Mouse (Mus musculus) testis, adult 2 months (tissue): ENCODE measurements around the gene Ercc6. TPM values are rescaled to one million over a fixed set of nuclear protein-coding genes. Genes with fewer than 3 reads are reported as not detected.
A peak's percentile ranks its signal among the peaks of the same experiment; 100 is the strongest.

Experiments used
- H3K27ac ChIP-seq: fragments of 200-500 bp; 2 replicates; pipeline ENCODE4 v1.5.1; 2012; ENCODE audit warnings: low read depth, low read length; ENCODE audit not compliant: control insufficient read depth, insufficient read depth
- H3K27me3 ChIP-seq: fragments of 200-500 bp; 2 replicates; pipeline ENCODE4 v1.6.1; 2012; ENCODE audit warnings: mild to moderate bottlenecking, low read length, moderate library complexity; ENCODE audit not compliant: control insufficient read depth, insufficient read depth
- H3K36me3 ChIP-seq: fragments of 200-500 bp; 2 replicates; pipeline ENCODE4 v1.6.1; 2012; ENCODE audit warnings: mild to moderate bottlenecking, low read length; ENCODE audit not compliant: control insufficient read depth, insufficient read depth
- H3K4me1 ChIP-seq: fragments of 200-500 bp; 2 replicates; pipeline ENCODE4 v1.6.1; 2012; ENCODE audit warnings: low read length; ENCODE audit not compliant: control insufficient read depth, insufficient read depth
- H3K4me3 ChIP-seq: fragments of 200-500 bp; 2 replicates; pipeline ENCODE4 v1.5.1; 2012; ENCODE audit warnings: low read depth, mild to moderate bottlenecking, low read length, moderate library complexity, mixed read lengths; ENCODE audit not compliant: control insufficient read depth
- CTCF ChIP-seq: fragments of 200-500 bp; IDR thresholded peaks from 2 replicates; pipeline ENCODE4 v1.5.1; 2012; ENCODE audit warnings: low read depth, mild to moderate bottlenecking, inconsistent platforms, low read length, moderate library complexity; ENCODE audit not compliant: control insufficient read depth, insufficient read depth, insufficient replicate concordance
- POLR2A ChIP-seq: fragments of 200-500 bp; IDR thresholded peaks from 2 replicates; pipeline ENCODE4 v1.6.1; 2012; ENCODE audit warnings: low read depth, mild to moderate bottlenecking, inconsistent platforms, low read length, moderate library complexity; ENCODE audit not compliant: control insufficient read depth
- polyA plus RNA-seq: library from polyadenylated mRNA; depleted of rRNA; stranded (reverse); fragments of >200 nt; gene quantifications from 2 replicates; pipeline ENCODE4 v1.2.3, GENCODE M21; 2012

The Ercc6 gene
- polyA plus RNA-seq, 1 experiment: 8.0 TPM

DNA sequence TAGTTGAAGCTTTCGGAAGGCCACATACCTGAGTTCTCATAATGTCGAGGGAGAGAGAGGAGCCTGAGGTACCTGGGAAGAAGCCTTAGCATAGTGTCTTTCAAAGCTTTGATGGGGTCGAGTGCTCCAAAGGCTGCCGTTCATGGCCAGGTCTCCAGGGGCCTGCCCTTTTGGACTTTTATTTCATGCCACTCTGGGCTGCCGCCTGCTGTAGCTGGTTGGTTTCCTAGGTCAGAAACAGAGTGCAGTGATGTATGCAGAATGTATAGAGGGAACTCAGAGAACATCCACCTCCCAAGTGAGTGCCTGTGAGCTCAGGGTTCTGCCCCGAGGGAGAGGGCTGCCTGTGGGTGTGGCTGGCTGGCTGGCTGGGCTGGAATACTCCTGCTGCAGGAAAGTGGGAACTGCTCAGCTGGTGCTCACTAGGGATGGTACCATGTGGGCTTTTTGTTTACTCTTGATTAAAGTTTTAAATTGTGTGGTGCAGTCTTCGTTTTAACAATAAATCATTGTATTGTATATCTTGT lies 7.1 kb downstream of the Ercc6 start:
- Histone ChIP-seq H3K4me1 (no peaks in the 10 kb centered on the region), H3K27me3 (no peaks in the 10 kb centered on the region), H3K4me3 (no peak overlapping the region), H3K36me3 (no peaks in the 10 kb centered on the region; the same call in 1 of the 2 replicates), H3K27ac (no peak overlapping the region)
- TF ChIP-seq POLR2A: no peak

DNA sequence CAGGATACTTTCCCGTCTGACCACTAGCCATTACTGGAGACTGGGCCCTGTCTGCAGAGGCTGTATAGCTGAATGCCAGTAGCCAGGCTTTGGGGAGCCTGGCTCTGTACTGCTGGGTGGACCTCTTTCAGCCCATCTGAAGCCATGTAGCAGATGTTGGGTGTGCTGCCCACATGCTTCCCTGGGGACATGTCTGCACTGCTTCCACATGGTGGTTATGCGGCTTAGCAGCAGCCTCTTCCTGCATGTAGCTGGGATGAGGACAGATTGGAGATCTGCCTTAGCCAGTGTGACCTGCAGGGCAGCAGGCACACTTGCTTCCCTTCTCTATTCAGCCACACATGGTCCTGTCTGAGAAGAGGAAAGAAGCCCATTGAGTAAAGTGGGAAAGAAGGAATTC lies 9.0 kb downstream of the Ercc6 start:
- Histone ChIP-seq H3K4me1 (no peaks in the 10 kb centered on the region), H3K36me3 (peaks cover 6% of the 10 kb centered on the region)
- TF ChIP-seq CTCF (no peak), POLR2A (no peak)

DNA sequence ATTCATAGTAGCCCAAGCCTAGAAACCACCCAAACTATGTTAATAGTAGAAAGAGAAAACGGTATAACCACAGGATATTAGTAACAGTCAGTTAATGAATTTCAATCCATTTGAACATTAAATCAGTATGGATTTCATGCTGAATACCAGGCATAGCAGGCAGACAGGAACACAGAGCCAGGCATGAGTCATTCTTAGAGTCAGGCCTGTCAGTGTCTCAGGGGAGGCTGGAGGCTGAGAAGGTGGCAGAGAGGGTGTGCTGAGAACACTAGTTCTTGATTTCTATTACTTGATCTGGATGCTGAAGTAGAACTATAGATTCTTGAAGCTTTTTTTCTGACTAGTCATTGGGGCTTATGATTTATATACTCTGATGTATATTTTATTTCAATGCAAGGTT lies 10.8 kb downstream of the Ercc6 start:
- no peak overlapping the region for H3K27ac ChIP-seq
- no peak overlapping the region for H3K4me3 ChIP-seq
- peaks cover 6% of the 10 kb centered on the region for H3K36me3 ChIP-seq
- H3K27me3 ChIP-seq: no peaks in the 10 kb centered on the region
- no peaks in the 10 kb centered on the region for H3K4me1 ChIP-seq
- TF ChIP-seq CTCF (no peak), POLR2A (no peak)

More for the DNA sequence above, 9.0 kb downstream of the Ercc6 start:
- Histone ChIP-seq H3K4me3 (no peak overlapping the region), H3K27me3 (no peaks in the 10 kb centered on the region), H3K27ac (no peak overlapping the region)

DNA sequence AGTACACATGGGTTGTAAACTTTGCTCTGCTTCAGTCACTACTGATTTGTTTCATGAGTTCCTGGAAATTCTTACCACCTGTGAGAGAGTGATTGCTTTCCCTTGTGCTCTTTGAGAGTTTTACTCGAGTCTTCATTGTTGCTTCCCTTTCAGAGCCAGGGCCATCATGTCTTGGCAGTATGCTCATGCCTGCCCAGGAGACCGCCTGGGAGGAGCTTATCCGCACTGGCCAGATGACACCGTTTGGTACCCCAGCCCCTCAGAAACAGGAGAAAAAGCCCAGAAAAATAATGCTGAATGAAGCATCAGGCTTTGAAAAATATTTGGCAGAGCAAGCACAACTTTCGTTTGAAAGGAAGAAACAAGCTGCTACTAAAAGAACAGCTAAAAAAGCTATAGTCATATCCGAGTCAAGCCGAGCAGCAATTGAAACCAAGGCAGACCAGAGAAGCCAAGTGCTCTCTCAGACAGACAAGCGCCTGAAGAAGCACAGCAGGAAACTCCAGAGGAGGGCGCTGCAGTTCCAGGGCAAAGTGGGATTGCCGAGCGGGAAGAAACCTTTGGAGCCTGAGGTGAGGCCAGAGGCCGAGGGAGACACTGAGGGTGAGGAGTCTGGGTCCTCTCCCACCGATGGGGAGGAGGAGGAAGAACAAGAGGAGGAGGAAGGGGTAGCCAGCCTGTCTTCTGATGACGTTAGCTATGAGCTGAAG lies 12.8 kb downstream of the Ercc6 start:
- Histone ChIP-seq H3K36me3 (peaks cover 6% of the 10 kb centered on the region), H3K4me1 (no peaks in the 10 kb centered on the region), H3K27ac (no peak overlapping the region), H3K4me3 (no peak overlapping the region), H3K27me3 (no peaks in the 10 kb centered on the region)
- TF ChIP-seq CTCF (no peak), POLR2A (no peak)

DNA sequence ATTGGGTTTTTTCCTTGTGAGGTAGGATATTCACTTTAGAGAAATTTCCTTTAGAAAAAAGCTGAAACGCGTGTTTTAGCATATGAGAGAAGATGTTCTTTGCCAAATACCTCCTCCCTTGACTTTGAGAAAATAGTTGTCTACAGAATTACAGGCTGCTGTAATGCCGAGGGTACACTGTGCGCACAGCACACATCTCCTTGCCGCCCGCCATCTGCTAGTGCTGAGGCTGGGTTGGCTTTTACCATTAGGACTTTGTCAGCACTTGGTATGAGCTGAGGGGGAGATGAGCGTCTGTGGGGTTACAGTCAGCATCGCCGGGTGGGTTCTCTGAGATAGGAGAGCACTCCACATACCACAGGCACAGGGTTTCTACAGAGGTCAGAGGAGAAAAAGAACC lies 13.9 kb downstream of the Ercc6 start:
- Histone ChIP-seq H3K27me3 (no peaks in the 10 kb centered on the region), H3K27ac (no peak overlapping the region), H3K4me1 (no peaks in the 10 kb centered on the region), H3K36me3 (peaks cover 6% of the 10 kb centered on the region), H3K4me3 (no peak overlapping the region)
- TF ChIP-seq CTCF (no peak), POLR2A (no peak)

DNA sequence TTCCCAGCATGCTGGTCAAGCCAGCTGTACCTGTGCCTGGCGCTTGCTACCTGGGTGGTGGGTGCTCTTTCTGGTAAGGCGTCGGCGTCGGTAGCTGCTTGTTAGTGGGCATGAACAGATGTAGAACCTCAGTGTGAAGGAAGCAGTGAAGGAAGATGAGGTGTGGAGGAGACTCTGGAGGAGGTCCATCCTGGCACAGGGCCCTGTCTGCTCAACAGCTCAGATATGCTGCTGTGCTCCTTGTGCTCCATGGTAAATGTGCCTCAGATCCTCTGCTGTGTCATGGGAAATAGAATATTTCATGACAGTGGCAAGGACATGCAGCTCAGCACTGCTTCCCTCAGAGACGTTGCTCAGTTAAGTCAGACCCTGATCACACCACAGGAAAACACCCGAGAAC lies 15.7 kb downstream of the Ercc6 start:
- Histone ChIP-seq H3K4me1 (no peaks in the 10 kb centered on the region), H3K36me3 (peaks cover 6% of the 10 kb centered on the region), H3K4me3 (no peak overlapping the region; the same call in 1 of the 2 replicates), H3K27ac (no peak overlapping the region), H3K27me3 (no peaks in the 10 kb centered on the region)
- TF ChIP-seq POLR2A: no peak
- TF ChIP-seq CTCF: no peak

DNA sequence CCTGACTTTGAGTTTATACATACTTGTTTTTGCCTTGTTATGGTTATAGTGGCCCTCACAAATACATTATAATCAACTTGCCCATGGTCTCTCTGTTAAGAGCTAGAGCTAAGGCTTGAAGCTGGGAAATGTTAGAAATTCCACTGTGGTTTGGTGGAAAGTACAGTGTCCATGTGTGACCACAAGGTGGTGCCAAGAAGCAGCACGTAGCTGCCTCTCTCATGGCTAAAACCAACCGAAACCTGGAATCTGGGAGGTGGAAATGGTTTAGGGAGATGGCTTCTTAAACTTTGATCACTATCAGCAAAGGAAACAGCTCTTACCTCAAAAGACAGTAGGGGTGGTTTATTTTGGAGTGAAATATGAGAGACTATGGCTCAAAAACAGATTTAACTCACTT lies 17.6 kb downstream of the Ercc6 start:
- no peaks in the 10 kb centered on the region for H3K4me1 ChIP-seq
- no peak overlapping the region for H3K27ac ChIP-seq
- H3K27me3 ChIP-seq: no peaks in the 10 kb centered on the region
- peaks cover 6% of the 10 kb centered on the region for H3K36me3 ChIP-seq
- TF ChIP-seq CTCF (peak; percentile 28; the same call in 1 of the 2 replicates), POLR2A (no peak)
- no peak overlapping the region for H3K4me3 ChIP-seq
